Mouse (Mus musculus): Measurements from ENCODE around the gene 1810009A15Rik. TPM values are rescaled to one million over a fixed set of nuclear protein-coding genes. Genes with fewer than 3 reads are reported as not detected.

The 1810009A15Rik gene
- 7.3 TPM for polyA plus RNA-seq (2015; fragmentation: Illumina TruSeq; extraction: RNeasy Lipid Tissue Mini Kit (QIAGEN cat#74804); ENCODE audit: insufficient read depth, low read depth, low replicate concordance)

DNA sequence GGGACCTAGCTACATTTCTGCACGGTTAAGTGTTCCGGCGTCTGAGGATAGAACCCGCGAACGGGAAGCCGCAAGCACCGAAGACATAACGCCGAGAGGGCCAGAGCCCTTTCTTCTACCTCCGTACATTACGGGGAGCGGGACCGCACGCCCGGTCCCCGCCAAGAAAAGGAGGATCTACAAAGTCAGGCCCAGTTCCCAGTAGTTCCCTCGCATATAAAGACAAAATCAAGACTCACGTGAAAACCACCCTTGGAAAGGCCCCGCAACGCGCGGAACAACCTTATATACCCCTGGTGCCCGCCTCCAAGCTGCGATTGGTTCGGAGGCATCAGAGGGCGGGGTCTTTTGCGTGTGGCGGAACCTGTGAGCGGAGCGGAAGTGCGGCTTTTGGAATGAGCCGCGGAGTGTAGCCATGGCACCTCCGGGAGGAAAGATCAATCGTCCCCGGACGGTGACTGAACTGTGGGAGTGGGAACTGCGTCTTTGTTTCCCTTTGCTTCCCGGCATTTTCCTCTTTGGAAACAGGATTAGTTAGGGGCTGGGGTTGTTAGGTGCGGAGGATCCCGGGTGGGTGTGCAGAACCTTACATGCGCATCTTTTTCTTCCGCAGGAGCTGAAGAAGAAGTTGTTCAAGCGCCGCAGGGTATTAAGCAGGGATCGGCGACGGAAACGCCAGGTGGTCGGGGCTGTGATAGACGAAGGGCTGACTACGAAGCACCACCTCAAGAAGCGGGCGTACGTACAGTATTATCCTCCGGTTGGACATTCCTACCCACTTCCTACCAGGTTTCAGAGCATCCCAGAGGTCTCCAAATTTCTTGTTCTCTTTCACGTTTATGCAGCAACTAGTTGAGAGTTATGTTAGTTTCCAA lies at the start of gene 1810009A15Rik, which contains the start of gene Gm49416:
Gene 1810009A15Rik, plus strand, starts transcription at position 343 of the 875 bp plus-strand sequence.
Gene Gm49416, plus strand, starts transcription at position 416 of the 875 bp plus-strand sequence.

DNA sequence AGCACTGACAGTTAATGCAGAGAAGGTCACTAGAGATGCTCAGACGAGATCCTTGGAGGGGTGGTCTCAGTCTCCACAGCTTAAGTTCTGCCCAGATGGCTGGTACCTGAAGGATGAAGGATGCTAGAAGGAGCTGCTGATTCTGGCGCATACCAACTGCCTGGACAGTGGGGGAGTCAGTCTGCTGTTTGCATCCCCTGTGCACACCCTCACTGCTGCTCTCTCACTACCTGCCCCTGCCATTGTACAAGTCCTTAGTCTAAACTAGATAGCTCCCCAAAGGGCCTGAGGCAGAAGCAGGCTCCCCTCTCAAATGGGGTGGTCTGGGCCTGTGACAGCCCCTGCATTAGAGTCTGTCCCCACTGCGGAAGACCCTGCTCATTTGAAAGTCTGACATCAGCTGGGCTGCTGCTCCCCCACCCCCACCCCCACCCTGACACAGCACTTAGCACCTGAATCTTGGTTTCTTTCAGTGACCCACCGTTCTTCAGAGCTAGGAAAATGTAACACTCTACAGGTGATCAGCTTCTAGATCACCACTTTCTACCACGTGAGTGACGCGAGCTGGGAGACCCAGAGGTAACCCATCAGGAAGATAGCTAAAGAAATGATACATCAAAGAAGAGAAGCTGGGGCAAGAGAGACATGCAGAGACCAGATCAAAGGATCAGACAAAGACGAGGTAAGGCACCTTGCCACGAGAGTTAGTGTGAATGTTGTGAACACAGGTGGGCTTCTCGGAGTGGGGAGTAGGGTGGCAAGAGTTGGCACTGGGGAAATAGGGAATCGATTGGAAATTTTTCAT lies 49.3 kb upstream of the 1810009A15Rik start, which contains the start of gene Gng3:
Gene Gng3, minus strand, starts transcription at position 92 of the 805 bp plus-strand sequence.

DNA sequence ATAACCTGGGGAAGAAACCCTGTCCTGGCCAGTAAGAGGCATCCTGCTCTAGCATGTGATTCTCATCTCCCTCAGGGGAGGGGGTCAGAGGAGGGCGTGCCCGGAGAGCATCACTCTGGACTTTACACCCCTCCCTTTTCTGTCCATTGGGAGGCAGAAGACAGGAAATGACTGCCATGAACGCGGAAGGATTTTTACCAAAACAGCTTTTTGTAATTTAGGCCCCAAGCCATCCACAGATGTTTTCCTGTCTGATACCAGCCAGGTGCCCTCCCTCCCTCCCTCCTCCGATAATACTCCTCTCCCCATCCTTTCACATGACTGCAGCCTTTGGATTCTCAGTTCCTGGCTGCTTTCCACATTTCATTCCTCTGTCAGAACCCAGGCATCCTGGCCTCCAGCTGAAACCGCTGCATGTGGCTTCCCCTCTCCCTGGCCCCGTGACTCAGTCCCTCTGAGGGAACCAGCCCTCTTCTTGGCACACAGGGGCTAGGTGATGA lies 38.2 kb upstream of the 1810009A15Rik start, which contains the start of gene Lrrn4cl:
Gene Lrrn4cl, plus strand, starts transcription at position 367 of the 500 bp plus-strand sequence.

DNA sequence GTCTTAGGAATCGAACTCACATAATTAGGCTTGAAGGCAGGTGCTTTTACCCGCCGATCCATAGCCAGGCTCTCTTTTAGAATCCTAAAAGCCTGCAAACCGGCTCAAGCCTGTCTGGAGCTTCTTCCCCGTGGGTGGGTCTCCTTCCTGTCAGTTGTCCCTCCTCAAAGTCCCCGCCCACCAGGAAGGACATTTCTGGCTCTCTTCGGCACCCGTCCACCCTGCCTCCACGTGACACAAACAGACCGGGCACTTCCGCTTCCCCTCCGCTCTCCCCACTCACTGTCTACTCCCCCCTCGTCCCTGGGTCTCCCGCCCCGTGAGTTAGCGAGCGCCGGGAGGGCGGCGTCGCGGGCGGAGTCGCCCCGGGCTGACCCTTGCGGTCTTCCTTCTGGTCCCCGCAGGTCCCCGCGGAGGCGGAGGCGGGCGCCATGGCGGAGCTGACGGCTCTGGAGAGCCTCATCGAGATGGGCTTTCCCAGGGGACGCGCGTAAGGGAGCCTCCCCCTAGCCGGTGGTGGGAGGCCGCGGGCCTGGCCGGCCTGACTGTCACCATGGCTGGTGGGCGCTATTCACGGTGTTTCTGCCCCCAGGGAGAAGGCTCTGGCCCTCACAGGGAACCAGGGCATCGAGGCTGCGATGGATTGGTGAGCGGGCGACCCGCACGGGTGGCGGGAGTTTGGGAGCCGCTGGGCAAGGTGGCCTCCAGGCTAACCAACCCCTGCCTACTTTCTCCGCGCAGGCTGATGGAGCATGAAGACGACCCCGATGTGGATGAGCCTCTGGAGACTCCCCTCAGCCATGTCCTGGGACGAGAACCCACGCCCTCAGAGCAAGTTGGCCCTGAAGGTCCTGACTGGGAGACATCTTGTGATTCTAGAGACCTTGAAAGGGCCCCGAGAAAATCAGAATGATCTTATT lies 17.1 kb upstream of the 1810009A15Rik start, which contains the start of gene Ubxn1:
Gene Ubxn1, plus strand, starts transcription at position 230 of the 920 bp plus-strand sequence.

DNA sequence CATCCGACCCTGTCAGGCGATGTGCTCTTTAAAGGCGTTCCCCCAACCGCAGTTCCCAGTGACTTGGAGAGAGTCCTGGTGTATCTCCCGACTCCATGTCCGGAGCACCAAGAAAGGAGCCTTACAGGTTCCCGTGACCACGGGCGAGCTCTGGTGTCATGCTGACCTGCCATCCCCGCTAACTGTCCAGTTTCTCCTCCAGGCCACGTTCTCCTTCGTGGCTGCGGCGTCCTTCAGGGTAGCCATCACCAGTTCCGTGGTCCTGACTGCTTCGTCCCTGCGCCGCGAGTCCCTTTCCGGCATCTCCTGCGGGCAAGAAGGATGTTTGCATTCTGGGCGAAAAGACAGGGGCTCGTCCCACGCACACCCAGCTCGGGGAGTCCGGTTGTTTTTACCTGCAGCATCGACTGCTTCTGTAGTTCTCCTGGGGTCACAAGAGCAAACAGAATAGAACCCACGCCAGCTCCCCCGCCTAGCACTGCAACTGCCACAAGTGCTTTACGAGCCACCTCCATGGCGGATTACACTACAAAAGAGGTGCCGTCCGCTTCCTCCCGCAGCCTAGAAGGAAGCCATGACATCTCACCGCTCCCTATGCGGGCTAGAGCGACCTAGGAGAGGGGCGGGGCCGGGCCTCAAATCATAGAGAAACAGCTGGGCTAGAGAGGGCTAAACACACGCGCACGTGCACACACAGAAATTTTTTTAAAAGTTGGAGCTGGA lies 8.2 kb upstream of the 1810009A15Rik start, which contains the start of gene Uqcc3:
Gene Uqcc3, minus strand, starts transcription at position 613 of the 723 bp plus-strand sequence.

DNA sequence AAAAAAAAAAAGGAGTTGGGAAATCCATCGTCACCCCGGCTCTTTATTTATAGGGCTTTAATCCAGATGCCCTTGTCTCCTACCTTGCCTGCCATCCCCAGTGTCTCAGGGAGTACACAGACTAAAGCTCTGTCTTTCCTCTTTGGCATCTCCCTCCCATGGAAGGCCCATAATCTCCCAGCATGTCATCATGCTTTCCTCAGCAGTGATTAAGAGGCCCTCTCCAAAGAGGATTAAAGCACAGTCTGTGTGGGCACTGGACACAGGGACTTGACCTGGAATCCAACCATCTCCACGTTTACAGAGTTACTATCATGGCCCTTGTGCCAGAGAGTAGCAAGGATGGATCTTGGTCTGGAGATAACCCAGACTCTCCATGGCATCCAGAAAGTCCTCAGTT lies 5.0 kb upstream of the 1810009A15Rik start, which contains the start of the genes Lbhd1 and Gm49403:
Gene Lbhd1, plus strand, starts transcription at position 117 of the 400 bp plus-strand sequence.
Gene Gm49403, plus strand, starts transcription at position 315 of the 400 bp plus-strand sequence.

DNA sequence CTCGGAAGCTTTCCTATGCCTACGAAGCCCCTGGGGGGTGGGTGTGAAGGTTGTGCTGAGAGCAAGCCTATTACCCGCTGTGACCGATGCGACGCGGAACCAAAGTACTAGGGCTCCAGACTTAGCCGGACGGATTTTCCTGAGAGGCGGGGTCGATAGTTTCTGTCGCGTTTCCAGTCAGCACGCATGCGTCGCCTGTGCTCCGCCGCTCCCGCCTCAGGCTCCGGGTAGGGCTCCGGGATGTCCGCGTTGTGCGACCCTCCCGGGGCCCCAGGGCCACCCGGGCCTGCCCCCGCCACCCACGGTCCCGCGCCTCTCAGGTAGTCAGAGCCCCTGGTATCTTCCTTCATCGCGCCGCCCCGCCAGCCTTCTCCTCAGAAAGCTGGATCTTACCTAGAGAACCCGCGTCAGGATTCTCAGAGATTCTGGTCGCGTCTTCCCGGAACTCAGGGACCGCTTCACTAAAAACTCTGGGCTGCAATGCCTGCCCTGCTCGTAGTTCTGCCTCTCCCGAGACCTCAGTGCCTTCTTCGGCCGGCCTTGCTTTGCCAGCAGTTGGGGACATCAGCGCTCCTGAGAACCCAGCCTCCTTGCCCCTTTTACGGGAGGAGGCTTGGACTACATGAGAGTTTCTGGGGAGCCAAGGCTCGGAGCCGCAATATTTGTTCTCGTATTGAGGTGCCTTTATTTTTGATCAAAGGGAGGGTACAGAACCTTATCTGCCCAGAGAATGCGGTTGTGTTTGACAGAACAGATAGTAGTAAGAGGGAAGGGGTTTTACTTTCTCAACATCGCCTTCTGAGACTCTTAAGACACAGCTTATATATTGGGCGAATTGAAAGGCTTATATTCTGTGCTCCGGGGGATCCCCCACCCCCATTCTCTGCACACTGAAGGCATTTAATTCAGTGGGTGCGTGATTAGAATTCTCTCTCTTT lies 4.4 kb downstream of the 1810009A15Rik start, which contains the start of gene Ints5:
Gene Ints5, plus strand, starts transcription at position 177 of the 938 bp plus-strand sequence.

DNA sequence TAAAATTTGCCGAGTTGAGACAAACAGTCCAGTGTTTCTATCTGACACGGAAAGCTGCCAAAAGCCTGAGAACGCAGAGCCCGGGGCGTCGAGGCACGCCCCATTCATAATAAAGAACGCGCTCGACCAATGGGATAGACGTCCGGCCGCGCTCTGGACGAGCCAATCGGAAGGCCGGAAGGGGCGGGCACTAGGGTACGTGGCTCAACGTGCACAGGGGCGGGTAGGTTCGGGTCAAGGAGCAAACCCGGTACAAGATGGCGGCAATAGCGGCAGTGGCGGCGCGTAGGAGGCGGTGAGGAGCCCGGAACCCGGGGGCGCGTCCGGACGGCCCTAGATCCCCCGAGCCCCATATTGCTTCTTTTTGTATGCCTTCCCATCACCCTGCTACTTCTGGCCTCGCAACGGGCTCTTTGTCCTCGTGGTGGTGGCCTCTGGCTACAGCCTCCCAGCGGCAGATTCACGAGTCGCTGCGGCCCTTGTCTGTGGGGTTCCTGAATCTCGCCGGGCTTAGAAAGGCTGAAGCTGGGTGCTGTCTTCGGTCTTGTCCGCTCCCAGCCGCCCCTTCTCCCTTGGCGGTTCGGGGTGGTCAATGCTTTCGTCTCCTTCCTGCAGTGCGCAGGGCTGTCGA lies 9.3 kb downstream of the 1810009A15Rik start, which contains the start of gene Ganab:
Gene Ganab, plus strand, starts transcription at position 207 of the 631 bp plus-strand sequence.

DNA sequence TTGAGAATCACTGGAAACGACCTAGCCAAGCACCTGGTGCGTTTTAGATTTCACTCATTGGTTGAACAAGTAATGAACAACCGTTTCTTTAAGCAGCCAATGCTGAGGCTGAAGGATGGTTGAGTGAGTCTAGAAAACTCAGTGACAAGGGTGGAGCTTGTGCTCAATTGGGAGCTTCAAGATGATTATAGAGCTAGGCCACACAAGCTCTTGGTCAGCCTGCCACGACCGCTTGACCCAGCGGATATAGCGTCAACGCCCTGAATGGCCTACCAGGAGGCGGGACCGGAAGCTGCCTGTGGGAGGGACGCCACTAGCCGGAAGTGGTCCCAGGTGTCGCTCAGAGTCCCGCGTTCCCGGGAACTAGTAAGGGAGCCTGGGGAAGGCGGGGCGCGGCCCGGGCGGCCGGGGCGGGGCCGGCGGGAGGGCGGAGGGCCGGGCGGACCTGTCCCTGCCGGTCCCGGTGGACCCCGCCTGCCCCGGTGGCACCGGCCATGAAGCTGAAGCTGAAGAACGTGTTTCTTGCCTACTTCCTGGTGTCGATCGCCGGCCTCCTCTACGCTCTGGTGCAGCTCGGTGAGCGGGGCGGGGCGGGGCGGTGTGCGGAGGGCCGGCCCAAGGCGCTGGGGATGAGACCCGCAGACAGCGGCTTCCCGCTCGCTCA lies 31.6 kb downstream of the 1810009A15Rik start, which contains the start of gene B3gat3:
Gene B3gat3, plus strand, starts transcription at position 302 of the 664 bp plus-strand sequence.

DNA sequence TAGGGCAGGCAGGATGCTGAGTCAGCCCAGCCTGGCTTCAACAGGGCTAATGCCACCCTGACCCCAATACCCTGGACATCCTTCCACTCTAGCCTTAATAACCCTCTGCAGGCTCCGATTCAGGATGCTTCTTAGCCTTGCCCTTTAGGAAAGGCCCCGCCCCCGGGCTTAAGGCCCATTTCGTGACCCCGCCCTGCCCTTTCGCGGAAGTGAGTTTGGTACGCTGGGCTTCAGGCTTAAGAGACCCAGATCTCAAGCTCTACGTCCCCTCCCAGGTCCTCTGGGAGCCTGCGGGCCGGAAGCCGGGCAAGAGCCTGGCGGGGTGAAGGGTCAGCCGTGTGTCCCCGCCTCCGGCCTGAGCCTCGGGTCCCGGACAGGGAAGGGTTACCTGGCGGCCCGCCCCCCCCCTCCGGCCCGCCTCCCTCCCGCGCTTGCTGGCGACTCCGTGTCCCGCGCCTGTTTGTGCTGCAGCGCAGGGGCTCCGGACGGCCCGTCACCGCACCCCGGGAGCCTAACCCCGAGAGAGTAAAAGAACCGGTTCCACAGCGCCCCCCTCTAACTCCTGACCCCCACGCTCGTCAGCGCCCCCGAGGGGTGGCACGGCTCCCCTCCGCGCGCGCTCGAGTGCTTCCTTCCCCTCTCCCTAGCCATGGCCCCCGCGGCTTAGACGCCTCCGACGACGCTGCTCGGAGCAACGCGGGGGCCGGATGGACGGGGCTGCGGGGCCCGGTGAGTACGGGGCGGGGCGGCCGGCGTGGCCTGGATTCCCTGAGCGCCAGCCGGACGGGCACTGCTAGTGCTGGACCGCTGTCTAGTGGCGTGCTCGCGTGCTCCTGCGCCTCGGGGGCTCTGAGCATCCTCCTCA lies 40.8 kb downstream of the 1810009A15Rik start, which contains the start of the genes Rom1 and Eml3:
Gene Rom1, minus strand, starts transcription at position 133 of the 865 bp plus-strand sequence.
Gene Eml3, plus strand, starts transcription at position 329 of the 865 bp plus-strand sequence.

Other genes starting within 250 kb of the 1810009A15Rik start
- gene Chrm1, start 225.1 kb upstream of the 1810009A15Rik start, polyA plus RNA-seq (2015; fragmentation: Illumina TruSeq; extraction: RNeasy Lipid Tissue Mini Kit (QIAGEN cat#74804); ENCODE audit: insufficient read depth, low read depth, low replicate concordance), result 0.18 TPM
- 80.3 TPM for gene Slc3a2, start 165.5 kb upstream of the 1810009A15Rik start, polyA plus RNA-seq (2015; fragmentation: Illumina TruSeq; extraction: RNeasy Lipid Tissue Mini Kit (QIAGEN cat#74804); ENCODE audit: insufficient read depth, low read depth, low replicate concordance)
- gene Wdr74, start 153.0 kb upstream of the 1810009A15Rik start, polyA plus RNA-seq (2015; fragmentation: Illumina TruSeq; extraction: RNeasy Lipid Tissue Mini Kit (QIAGEN cat#74804); ENCODE audit: insufficient read depth, low read depth, low replicate concordance), result 35.4 TPM
- not detected for gene 1700092M07Rik, start 148.1 kb upstream of the 1810009A15Rik start, polyA plus RNA-seq (2015; fragmentation: Illumina TruSeq; extraction: RNeasy Lipid Tissue Mini Kit (QIAGEN cat#74804); ENCODE audit: insufficient read depth, low read depth, low replicate concordance)
- 67.2 TPM for gene Stx5a, start 147.4 kb upstream of the 1810009A15Rik start, polyA plus RNA-seq (2015; fragmentation: Illumina TruSeq; extraction: RNeasy Lipid Tissue Mini Kit (QIAGEN cat#74804); ENCODE audit: insufficient read depth, low read depth, low replicate concordance)
- gene Nxf1, start 131.8 kb upstream of the 1810009A15Rik start, polyA plus RNA-seq (2015; fragmentation: Illumina TruSeq; extraction: RNeasy Lipid Tissue Mini Kit (QIAGEN cat#74804); ENCODE audit: insufficient read depth, low read depth, low replicate concordance), result 127 TPM
- gene Tmem223, start 117.9 kb upstream of the 1810009A15Rik start, polyA plus RNA-seq (2015; fragmentation: Illumina TruSeq; extraction: RNeasy Lipid Tissue Mini Kit (QIAGEN cat#74804); ENCODE audit: insufficient read depth, low read depth, low replicate concordance), result 32.1 TPM
- 17.0 TPM for gene Tmem179b, start 114.4 kb upstream of the 1810009A15Rik start, polyA plus RNA-seq (2015; fragmentation: Illumina TruSeq; extraction: RNeasy Lipid Tissue Mini Kit (QIAGEN cat#74804); ENCODE audit: insufficient read depth, low read depth, low replicate concordance)
- gene Taf6l, start 102.4 kb upstream of the 1810009A15Rik start, polyA plus RNA-seq (2015; fragmentation: Illumina TruSeq; extraction: RNeasy Lipid Tissue Mini Kit (QIAGEN cat#74804); ENCODE audit: insufficient read depth, low read depth, low replicate concordance), result 0.76 TPM
- 17.1 TPM for gene Polr2g, start 90.3 kb upstream of the 1810009A15Rik start, polyA plus RNA-seq (2015; fragmentation: Illumina TruSeq; extraction: RNeasy Lipid Tissue Mini Kit (QIAGEN cat#74804); ENCODE audit: insufficient read depth, low read depth, low replicate concordance)
- not detected for gene Zbtb3, start 86.3 kb upstream of the 1810009A15Rik start, polyA plus RNA-seq (2015; fragmentation: Illumina TruSeq; extraction: RNeasy Lipid Tissue Mini Kit (QIAGEN cat#74804); ENCODE audit: insufficient read depth, low read depth, low replicate concordance)
- 4.5 TPM for gene Ttc9c, start 69.5 kb upstream of the 1810009A15Rik start, polyA plus RNA-seq (2015; fragmentation: Illumina TruSeq; extraction: RNeasy Lipid Tissue Mini Kit (QIAGEN cat#74804); ENCODE audit: insufficient read depth, low read depth, low replicate concordance)
- gene Hnrnpul2, start 68.8 kb upstream of the 1810009A15Rik start, polyA plus RNA-seq (2015; fragmentation: Illumina TruSeq; extraction: RNeasy Lipid Tissue Mini Kit (QIAGEN cat#74804); ENCODE audit: insufficient read depth, low read depth, low replicate concordance), result 20.7 TPM
- gene AC129217.1, start 59.1 kb upstream of the 1810009A15Rik start, polyA plus RNA-seq (2015; fragmentation: Illumina TruSeq; extraction: RNeasy Lipid Tissue Mini Kit (QIAGEN cat#74804); ENCODE audit: insufficient read depth, low read depth, low replicate concordance), result not detected
- 31.5 TPM for gene Bscl2, start 51.4 kb upstream of the 1810009A15Rik start, polyA plus RNA-seq (2015; fragmentation: Illumina TruSeq; extraction: RNeasy Lipid Tissue Mini Kit (QIAGEN cat#74804); ENCODE audit: insufficient read depth, low read depth, low replicate concordance)
- gene Gng3, start 49.7 kb upstream of the 1810009A15Rik start, polyA plus RNA-seq (2015; fragmentation: Illumina TruSeq; extraction: RNeasy Lipid Tissue Mini Kit (QIAGEN cat#74804); ENCODE audit: insufficient read depth, low read depth, low replicate concordance), result not detected
- gene Lrrn4cl, start 38.1 kb upstream of the 1810009A15Rik start, polyA plus RNA-seq (2015; fragmentation: Illumina TruSeq; extraction: RNeasy Lipid Tissue Mini Kit (QIAGEN cat#74804); ENCODE audit: insufficient read depth, low read depth, low replicate concordance), result 4.9 TPM
- 28.6 TPM for gene Ubxn1, start 17.4 kb upstream of the 1810009A15Rik start, polyA plus RNA-seq (2015; fragmentation: Illumina TruSeq; extraction: RNeasy Lipid Tissue Mini Kit (QIAGEN cat#74804); ENCODE audit: insufficient read depth, low read depth, low replicate concordance)
- 15.0 TPM for gene Uqcc3, start 7.9 kb upstream of the 1810009A15Rik start, polyA plus RNA-seq (2015; fragmentation: Illumina TruSeq; extraction: RNeasy Lipid Tissue Mini Kit (QIAGEN cat#74804); ENCODE audit: insufficient read depth, low read depth, low replicate concordance)
- 7.5 TPM for gene Lbhd1, start 5.1 kb upstream of the 1810009A15Rik start, polyA plus RNA-seq (2015; fragmentation: Illumina TruSeq; extraction: RNeasy Lipid Tissue Mini Kit (QIAGEN cat#74804); ENCODE audit: insufficient read depth, low read depth, low replicate concordance)
- not detected for gene Gm49403, start 4.9 kb upstream of the 1810009A15Rik start, polyA plus RNA-seq (2015; fragmentation: Illumina TruSeq; extraction: RNeasy Lipid Tissue Mini Kit (QIAGEN cat#74804); ENCODE audit: insufficient read depth, low read depth, low replicate concordance)
- not detected for gene Gm49416, start 73 bp downstream of the 1810009A15Rik start, polyA plus RNA-seq (2015; fragmentation: Illumina TruSeq; extraction: RNeasy Lipid Tissue Mini Kit (QIAGEN cat#74804); ENCODE audit: insufficient read depth, low read depth, low replicate concordance)
- 4.9 TPM for gene Ints5, start 4.2 kb downstream of the 1810009A15Rik start, polyA plus RNA-seq (2015; fragmentation: Illumina TruSeq; extraction: RNeasy Lipid Tissue Mini Kit (QIAGEN cat#74804); ENCODE audit: insufficient read depth, low read depth, low replicate concordance)
- 50.2 TPM for gene Ganab, start 9.2 kb downstream of the 1810009A15Rik start, polyA plus RNA-seq (2015; fragmentation: Illumina TruSeq; extraction: RNeasy Lipid Tissue Mini Kit (QIAGEN cat#74804); ENCODE audit: insufficient read depth, low read depth, low replicate concordance)
- gene B3gat3, start 31.5 kb downstream of the 1810009A15Rik start, polyA plus RNA-seq (2015; fragmentation: Illumina TruSeq; extraction: RNeasy Lipid Tissue Mini Kit (QIAGEN cat#74804); ENCODE audit: insufficient read depth, low read depth, low replicate concordance), result 18.1 TPM
- gene Rom1, start 40.5 kb downstream of the 1810009A15Rik start, polyA plus RNA-seq (2015; fragmentation: Illumina TruSeq; extraction: RNeasy Lipid Tissue Mini Kit (QIAGEN cat#74804); ENCODE audit: insufficient read depth, low read depth, low replicate concordance), result 0.74 TPM
- gene Eml3, start 40.7 kb downstream of the 1810009A15Rik start, polyA plus RNA-seq (2015; fragmentation: Illumina TruSeq; extraction: RNeasy Lipid Tissue Mini Kit (QIAGEN cat#74804); ENCODE audit: insufficient read depth, low read depth, low replicate concordance), result 11.7 TPM
- 16.1 TPM for gene Mta2, start 53.0 kb downstream of the 1810009A15Rik start, polyA plus RNA-seq (2015; fragmentation: Illumina TruSeq; extraction: RNeasy Lipid Tissue Mini Kit (QIAGEN cat#74804); ENCODE audit: insufficient read depth, low read depth, low replicate concordance)
- 7.9 TPM for gene Tut1, start 65.0 kb downstream of the 1810009A15Rik start, polyA plus RNA-seq (2015; fragmentation: Illumina TruSeq; extraction: RNeasy Lipid Tissue Mini Kit (QIAGEN cat#74804); ENCODE audit: insufficient read depth, low read depth, low replicate concordance)
- 169 TPM for gene Eef1g, start 78.2 kb downstream of the 1810009A15Rik start, polyA plus RNA-seq (2015; fragmentation: Illumina TruSeq; extraction: RNeasy Lipid Tissue Mini Kit (QIAGEN cat#74804); ENCODE audit: insufficient read depth, low read depth, low replicate concordance)
- gene Ahnak, start 100.4 kb downstream of the 1810009A15Rik start, polyA plus RNA-seq (2015; fragmentation: Illumina TruSeq; extraction: RNeasy Lipid Tissue Mini Kit (QIAGEN cat#74804); ENCODE audit: insufficient read depth, low read depth, low replicate concordance), result 32.2 TPM
- 28.0 TPM for gene Scgb1a1, start 199.1 kb downstream of the 1810009A15Rik start, polyA plus RNA-seq (2015; fragmentation: Illumina TruSeq; extraction: RNeasy Lipid Tissue Mini Kit (QIAGEN cat#74804); ENCODE audit: insufficient read depth, low read depth, low replicate concordance)
- 2.2 TPM for gene Asrgl1, start 246.8 kb downstream of the 1810009A15Rik start, polyA plus RNA-seq (2015; fragmentation: Illumina TruSeq; extraction: RNeasy Lipid Tissue Mini Kit (QIAGEN cat#74804); ENCODE audit: insufficient read depth, low read depth, low replicate concordance)

Data from pancreas, adult 10 weeks (tissue).